Mouse (Mus musculus) ES-Bruce4 (cell line): Measurements from ENCODE around the gene Gbp2b.
A peak's percentile ranks its signal among the peaks of the same experiment; 100 is the strongest.
"Not testable (repeated sequence)": the region's sequence is repeated elsewhere in the genome, so short reads cannot be mapped to it uniquely, and the experiment has no call there.

Experiments
- CTCF ChIP-seq: IDR thresholded peaks from one replicate; pipeline ENCODE4 v1.8.1; 2011; ENCODE audit warnings: low read depth, low read length
- EP300 ChIP-seq: IDR thresholded peaks from 2 replicates; pipeline ENCODE4 v1.6.1; 2011; ENCODE audit warnings: low read depth, low read length; ENCODE audit not compliant: insufficient read depth
- POLR2A ChIP-seq: IDR thresholded peaks from one replicate; pipeline ENCODE4 v1.8.1; 2011; ENCODE audit warnings: low read length; ENCODE audit not compliant: insufficient read depth

DNA sequence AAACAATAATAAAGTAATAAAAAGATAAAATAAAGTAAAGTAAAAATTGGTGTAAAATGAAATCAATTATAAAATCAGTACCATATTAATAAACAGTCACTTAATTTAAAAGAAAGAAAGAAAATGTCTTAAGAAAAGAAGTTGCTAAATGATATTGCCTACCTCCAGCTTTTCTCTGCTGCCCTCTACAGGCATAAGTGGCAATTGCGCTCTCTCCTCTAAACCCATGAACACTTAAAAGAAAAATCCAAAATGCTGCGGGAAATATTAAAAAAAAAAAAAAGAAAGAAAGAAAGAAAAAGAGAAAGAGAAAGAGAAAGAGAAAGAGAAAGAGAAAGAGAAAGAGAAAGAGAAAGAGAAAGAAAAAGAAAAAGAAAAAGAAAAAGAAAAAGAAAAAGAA is 51.3 kb downstream of the Gbp2b start:
- not testable (repeated sequence) for TF ChIP-seq POLR2A, EP300
- TF ChIP-seq CTCF: peak; percentile 15
